Mouse (Mus musculus): Measurements from ENCODE around the gene Iqsec2.

GRCm38 (mm10) chrX:152271189-152271588 lies 127.1 kb downstream of the Iqsec2 start:
- TF ChIP-seq CTCF (conservative IDR thresholded peaks at IDR 0.05; ENCODE audit: low read length) (no peak), POU5F1 (IDR thresholded peaks at IDR 0.05; ENCODE audit: borderline replicate concordance, low read length) (no peak)
